Mouse (Mus musculus): ENCODE measurements around the gene Olfr494. TPM values are rescaled to one million over a fixed set of nuclear protein-coding genes. Genes with fewer than 3 reads are reported as not detected.

Olfr494 gene
- polyA plus RNA-seq (2012; rRNA removed) = not detected in 2 replicates

GRCm38 (mm10) chr7:108365035-108365434 lies at the start of gene Olfr494:
TSS of gene Olfr494 (plus strand) at chr7:108365335.
- WGBS = 72% methylated on average over 3 of the region's 3 CpGs
- no peak for DNase-seq (ENCODE audit: low read depth, low spot score)

GRCm38 (mm10) chr7:108323574-108323973 lies 41.6 kb upstream of the Olfr494 start, which contains the start of gene Olfr492:
TSS of gene Olfr492 (minus strand) at chr7:108323674.
- 69% methylated on average over 2 of the region's 2 CpGs for WGBS
- no peak for DNase-seq (ENCODE audit: low read depth, low spot score)

GRCm38 (mm10) chr7:108346879-108347278 lies 18.3 kb upstream of the Olfr494 start, which contains the start of gene Olfr493:
TSS of gene Olfr493 (minus strand) at chr7:108346979.
- 45% methylated on average over 1 of the region's 1 CpGs for WGBS
- no peak for DNase-seq (ENCODE audit: low read depth, low spot score)

- WGBS = 60% methylated on average over 1 of the region's 1 CpGs
- DNase-seq (ENCODE audit: low read depth, low spot score) = no peak
Observed at GRCm38 (mm10) chr7:108392867-108393266, 27.7 kb downstream of the Olfr494 start, which contains the start of gene Olfr495. TSS of gene Olfr495 (plus strand) at chr7:108393167.

Other genes with a start within 250 kb of the Olfr494 start
- not detected in 2 replicates for gene Olfr484, start 237.9 kb upstream of the Olfr494 start, polyA plus RNA-seq (2012; rRNA removed)
- gene Olfr485, start 205.5 kb upstream of the Olfr494 start, polyA plus RNA-seq (2012; rRNA removed) = not detected in 2 replicates
- not detected in 2 replicates for gene Olfr486, start 192.6 kb upstream of the Olfr494 start, polyA plus RNA-seq (2012; rRNA removed)
- not detected in 2 replicates for gene Olfr487, start 150.7 kb upstream of the Olfr494 start, polyA plus RNA-seq (2012; rRNA removed)
- gene Olfr488, start 107.0 kb upstream of the Olfr494 start, polyA plus RNA-seq (2012; rRNA removed) = not detected in 2 replicates
- not detected in 2 replicates for gene Olfr490, start 76.4 kb upstream of the Olfr494 start, polyA plus RNA-seq (2012; rRNA removed)
- gene Olfr491, start 51.9 kb upstream of the Olfr494 start, polyA plus RNA-seq (2012; rRNA removed) = not detected in 2 replicates
- not detected in 2 replicates for gene Olfr492, start 41.7 kb upstream of the Olfr494 start, polyA plus RNA-seq (2012; rRNA removed)
- not detected in 2 replicates for gene Olfr493, start 18.4 kb upstream of the Olfr494 start, polyA plus RNA-seq (2012; rRNA removed)
- gene Olfr495, start 27.8 kb downstream of the Olfr494 start, polyA plus RNA-seq (2012; rRNA removed) = not detected in 2 replicates
- gene Olfr497, start 55.1 kb downstream of the Olfr494 start, polyA plus RNA-seq (2012; rRNA removed) = not detected in 2 replicates
- gene Olfr498, start 100.0 kb downstream of the Olfr494 start, polyA plus RNA-seq (2012; rRNA removed) = not detected in 2 replicates
- gene Olfr502, start 159.7 kb downstream of the Olfr494 start, polyA plus RNA-seq (2012; rRNA removed) = not detected in 2 replicates
- not detected in 2 replicates for gene Olfr503, start 179.2 kb downstream of the Olfr494 start, polyA plus RNA-seq (2012; rRNA removed)
- not detected in 2 replicates for gene Olfr504, start 200.5 kb downstream of the Olfr494 start, polyA plus RNA-seq (2012; rRNA removed)
- gene Olfr506, start 245.5 kb downstream of the Olfr494 start, polyA plus RNA-seq (2012; rRNA removed) = not detected in 2 replicates